Mouse (Mus musculus): ENCODE measurements at regions not wholly inside any gene's neighbourhood (a gene's known extent, or its start where the extent isn't known, plus 50 kb on each side); places are given as distances from the start of the nearest gene placed in this dataset.

- DNase-seq (ENCODE audit: low read depth, low spot score): peak; percentile 7
These were observed 130.5 kb upstream of the Car10 start for GRCm38 (mm10) chr11:92967288-92967687.

- no peak for DNase-seq (ENCODE audit: low read depth, low spot score)
These were observed 98.2 kb upstream of the Car10 start for GRCm38 (mm10) chr11:92999603-93000002.

GRCm38 (mm10) chr11:93005991-93006390 is 91.8 kb upstream of the Car10 start:
- no peak for DNase-seq (ENCODE audit: low read depth, low spot score)

- DNase-seq (ENCODE audit: low read depth, low spot score): no peak
These were observed 71.8 kb upstream of the Car10 start for GRCm38 (mm10) chr11:93025981-93026380.

- DNase-seq (ENCODE audit: low read depth, low spot score): no peak
These were observed 62.3 kb upstream of the Car10 start for GRCm38 (mm10) chr11:93035509-93035908.

DNA sequence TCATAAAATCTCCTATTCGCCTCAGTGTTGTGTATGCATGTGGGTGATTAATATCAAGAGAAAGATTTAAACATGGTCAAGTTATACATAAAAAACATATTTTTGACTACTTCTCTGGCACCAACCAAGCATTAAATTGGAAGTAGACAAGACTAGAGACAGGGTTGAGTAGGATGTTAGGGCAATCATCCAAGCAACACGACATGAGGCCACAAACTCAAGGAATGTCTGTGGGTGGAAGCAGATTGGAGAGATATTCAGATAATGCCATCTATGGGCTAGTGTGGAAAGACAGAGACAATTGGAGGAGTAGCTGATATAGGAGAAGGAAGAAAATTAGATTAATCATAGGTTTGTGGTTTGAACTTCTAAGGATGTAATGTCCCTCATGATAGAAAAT is 60.0 kb upstream of the Car10 start:
- DNase-seq (ENCODE audit: low read depth, low spot score): no peak

GRCm38 (mm10) chr11:93039325-93039724 is 58.5 kb upstream of the Car10 start:
- DNase-seq (ENCODE audit: low read depth, low spot score): no peak

DNA sequence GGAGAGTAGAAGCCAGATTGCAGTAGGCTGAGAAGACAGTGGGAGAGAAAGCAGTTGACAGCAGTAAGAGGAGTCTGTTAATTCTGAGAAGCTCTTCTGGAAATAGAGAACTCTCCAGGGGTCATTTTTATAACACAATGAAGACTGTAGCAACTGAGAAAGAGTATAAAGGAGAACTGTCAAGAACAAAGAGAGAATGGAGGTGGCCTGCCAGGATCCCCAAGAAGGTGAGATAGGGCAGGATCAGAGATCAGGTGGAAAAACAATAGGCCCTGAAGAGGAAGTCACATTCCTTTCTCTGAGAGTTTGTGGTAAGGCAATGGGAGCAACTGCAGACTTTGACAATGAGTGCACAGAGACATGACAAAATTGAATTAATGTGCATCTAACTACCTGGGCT is 57.0 kb upstream of the Car10 start:
- peak; percentile 80 for DNase-seq (ENCODE audit: low read depth, low spot score)

DNA sequence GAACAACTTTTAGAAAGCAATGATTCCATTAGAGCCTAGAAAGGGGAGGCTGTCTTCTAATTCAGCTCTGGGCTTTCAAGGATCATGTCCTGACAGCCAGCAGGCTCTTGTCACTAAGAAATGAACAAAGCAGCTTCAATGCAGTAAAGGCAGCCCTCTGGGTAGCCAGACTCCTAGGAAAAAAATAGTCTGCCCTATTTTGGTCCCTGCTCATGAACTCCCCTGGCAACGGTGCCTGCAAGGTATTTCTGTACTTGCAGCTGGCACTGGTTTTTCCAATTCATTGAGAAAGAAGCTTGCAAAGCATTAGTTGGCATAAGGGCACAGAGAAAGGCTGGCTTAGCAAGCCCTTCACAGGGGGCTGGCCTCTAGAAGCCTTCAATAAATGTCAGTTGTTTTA is 52.8 kb upstream of the Car10 start:
- no peak for DNase-seq (ENCODE audit: low read depth, low spot score)

All from R1 (cell line).